Mouse (Mus musculus): ENCODE data around the gene Prkag1. TPM values are rescaled to one million over a fixed set of nuclear protein-coding genes. Genes with fewer than 3 reads are reported as not detected.

Prkag1 gene
- polyA plus RNA-seq, 1 experiment: 99.5 TPM

DNA sequence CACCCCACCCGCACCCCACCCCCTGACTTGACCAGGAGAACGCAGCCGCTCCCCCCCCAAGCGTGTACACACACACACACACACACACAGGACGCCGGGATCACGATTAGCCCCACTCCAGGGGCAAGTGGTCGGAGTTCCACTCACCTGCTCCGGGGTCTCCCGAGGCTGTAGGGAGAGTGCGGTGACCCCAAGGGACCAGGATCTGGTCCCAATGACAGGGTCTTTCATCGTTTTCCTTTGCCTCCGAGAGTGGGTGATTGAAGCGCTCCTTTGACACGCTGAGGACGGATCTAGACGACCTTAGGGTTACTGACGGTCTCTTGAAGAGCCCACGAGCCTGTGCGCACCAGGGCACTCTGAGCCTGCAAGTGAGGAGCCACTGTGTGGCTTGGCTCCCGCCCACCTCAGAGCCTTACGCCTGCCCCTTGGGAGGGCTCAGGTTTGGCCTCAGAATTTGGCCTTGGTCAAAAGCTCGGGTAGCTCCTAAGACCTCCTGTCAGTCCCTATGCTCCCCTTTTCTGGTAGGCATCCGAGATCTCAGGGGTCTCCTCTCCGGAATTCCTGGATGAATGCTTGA is 53.0 kb downstream of the Prkag1 start:
- H3K27ac ChIP-seq (replicated peaks; ENCODE audit: low read depth, low read length): no peak overlapping the region
- no peaks in the 10 kb centered on the region for H3K4me1 ChIP-seq (ENCODE audit: control insufficient read depth, insufficient read depth, insufficient read length, low read length)
- H3K4me3 ChIP-seq (ENCODE audit: insufficient read depth, low read depth, low read length): no peak overlapping the region

- Histone ChIP-seq H3K4me3 (ENCODE audit: insufficient read depth, low read depth, low read length) (peak within 1 kb of the TSS; percentile 18), H3K27ac (replicated peaks; ENCODE audit: low read depth, low read length) (no peak within 1 kb of the TSS), H3K4me1 (ENCODE audit: control insufficient read depth, insufficient read depth, insufficient read length, low read length) (no peaks in the 10 kb centered on the region)
These were observed 53.6 kb downstream of the Prkag1 start, which contains the start of gene Wnt10b for GRCm38 (mm10) chr15:98777762-98778161. Gene Wnt10b (minus strand): TSS chr15:98778150.

DNA sequence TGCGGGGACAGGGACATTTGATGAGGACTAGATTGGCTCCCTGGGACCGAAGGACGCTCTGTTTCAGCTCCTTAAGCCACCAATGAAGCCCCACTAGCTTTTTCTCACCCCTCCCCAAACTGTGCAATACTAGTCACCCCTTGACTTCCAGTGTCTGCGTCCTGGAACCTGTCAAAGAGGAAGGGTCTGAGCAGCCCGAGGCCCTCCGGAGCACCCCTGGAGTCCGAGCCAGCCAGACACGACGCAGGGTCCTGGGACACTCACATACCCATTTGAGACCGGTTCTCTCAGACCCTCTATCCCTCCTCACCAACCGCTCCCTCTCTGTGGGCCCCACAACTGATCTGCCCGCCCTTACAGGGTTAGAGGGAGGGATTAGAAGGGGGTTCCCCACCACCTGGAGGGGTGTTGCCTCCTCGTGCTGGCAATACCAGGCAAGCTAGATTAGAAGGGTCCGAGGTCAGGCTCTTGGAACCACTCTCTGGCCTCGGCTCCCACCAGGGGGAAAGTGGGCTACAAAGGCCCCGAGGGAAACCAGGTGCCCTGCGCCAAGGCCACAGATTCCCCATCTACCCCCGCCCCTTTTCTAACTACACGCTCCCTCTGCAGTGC is 54.2 kb downstream of the Prkag1 start:
- H3K4me1 ChIP-seq (ENCODE audit: control insufficient read depth, insufficient read depth, insufficient read length, low read length): no peaks in the 10 kb centered on the region
- no peak overlapping the region for H3K27ac ChIP-seq (replicated peaks; ENCODE audit: low read depth, low read length)
- H3K4me3 ChIP-seq (ENCODE audit: insufficient read depth, low read depth, low read length): peak overlapping the region; percentile 37

GRCm38 (mm10) chr15:98776280-98777004 is 54.9 kb downstream of the Prkag1 start:
- no peaks in the 10 kb centered on the region for H3K4me1 ChIP-seq (ENCODE audit: control insufficient read depth, insufficient read depth, insufficient read length, low read length)
- no peak overlapping the region for H3K27ac ChIP-seq (replicated peaks; ENCODE audit: low read depth, low read length)
- peak overlapping the region; percentile 37 for H3K4me3 ChIP-seq (ENCODE audit: insufficient read depth, low read depth, low read length)

- Histone ChIP-seq H3K27ac (replicated peaks; ENCODE audit: low read depth, low read length) (no peak overlapping the region), H3K4me3 (ENCODE audit: insufficient read depth, low read depth, low read length) (no peak overlapping the region)
These were observed 55.8 kb downstream of the Prkag1 start for GRCm38 (mm10) chr15:98775533-98775932.

GRCm38 (mm10) chr15:98774096-98774495 is 57.2 kb downstream of the Prkag1 start:
- Histone ChIP-seq H3K4me1 (ENCODE audit: control insufficient read depth, insufficient read depth, insufficient read length, low read length) (no peaks in the 10 kb centered on the region), H3K27ac (replicated peaks; ENCODE audit: low read depth, low read length) (no peak overlapping the region), H3K4me3 (ENCODE audit: insufficient read depth, low read depth, low read length) (no peak overlapping the region)

More at GRCm38 (mm10) chr15:98775533-98775932, 55.8 kb downstream of the Prkag1 start:
- no peaks in the 10 kb centered on the region for H3K4me1 ChIP-seq (ENCODE audit: control insufficient read depth, insufficient read depth, insufficient read length, low read length)

DNA sequence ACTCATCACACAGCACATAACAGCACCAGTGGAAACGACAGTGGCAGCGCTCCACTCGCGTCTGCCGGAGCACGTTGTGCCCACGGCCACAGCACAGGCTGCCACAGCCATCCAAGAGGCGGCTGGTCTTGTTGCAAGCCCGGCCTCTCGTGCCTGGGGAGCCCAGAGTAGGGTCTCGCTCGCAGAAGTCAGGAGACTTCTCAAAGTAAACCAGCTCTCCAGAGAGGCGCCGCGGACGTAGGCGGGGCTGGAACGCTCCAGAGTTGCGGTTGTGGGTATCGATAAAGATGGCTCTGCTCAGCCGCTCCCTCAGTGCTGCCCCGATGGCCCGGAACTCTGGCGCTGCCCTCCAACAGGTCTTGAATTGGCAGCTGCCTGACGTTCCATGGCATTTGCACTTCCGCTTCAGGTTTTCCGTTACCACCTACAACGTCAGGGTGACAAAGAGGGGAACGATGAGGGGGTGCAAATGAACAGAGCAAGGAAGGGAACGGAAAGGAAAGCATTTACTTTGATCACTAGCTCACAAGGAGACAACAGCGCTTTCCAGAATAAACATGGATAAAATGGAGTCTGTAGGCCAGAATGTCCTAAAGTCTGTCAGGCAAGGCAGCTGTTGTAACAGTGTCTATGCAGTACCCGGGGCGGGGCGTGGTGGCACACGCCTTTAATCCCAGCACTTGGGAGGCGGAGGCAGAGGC is 58.7 kb downstream of the Prkag1 start:
- H3K27ac ChIP-seq (replicated peaks; ENCODE audit: low read depth, low read length): no peak overlapping the region
- H3K4me3 ChIP-seq (ENCODE audit: insufficient read depth, low read depth, low read length): peak overlapping the region; percentile 48
- H3K4me1 ChIP-seq (ENCODE audit: control insufficient read depth, insufficient read depth, insufficient read length, low read length): no peaks in the 10 kb centered on the region

DNA sequence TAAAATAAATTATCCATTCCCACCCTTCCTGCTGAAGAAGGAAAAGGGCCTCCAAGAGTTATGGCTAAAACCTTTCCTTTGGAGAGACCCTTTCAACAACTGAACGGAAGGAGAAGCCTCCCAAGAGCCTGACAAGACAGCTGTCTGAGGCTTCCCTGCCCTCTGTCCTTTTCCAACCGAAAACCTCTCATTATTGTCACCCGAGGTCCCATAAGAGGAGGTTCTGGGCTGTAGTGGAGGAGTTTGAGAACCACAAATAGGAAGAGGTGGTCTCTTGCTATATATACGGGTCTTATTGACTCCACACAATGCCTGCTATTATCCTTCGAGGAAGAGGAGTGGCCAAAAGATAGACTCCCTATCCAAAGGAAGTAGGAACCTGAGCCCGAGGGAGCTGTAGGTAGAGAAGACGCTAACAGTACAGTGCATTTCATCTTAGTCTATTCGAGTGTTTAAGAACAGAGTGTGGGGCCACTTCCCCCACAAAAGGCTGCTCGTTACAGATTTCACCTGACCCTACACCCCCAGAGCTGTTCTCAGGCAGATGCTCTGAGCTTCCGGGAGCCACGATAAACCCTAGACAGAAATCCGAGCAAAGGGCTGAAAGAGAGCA is 59.4 kb downstream of the Prkag1 start:
- Histone ChIP-seq H3K27ac (replicated peaks; ENCODE audit: low read depth, low read length) (no peak overlapping the region), H3K4me3 (ENCODE audit: insufficient read depth, low read depth, low read length) (peak overlapping the region; percentile 48), H3K4me1 (ENCODE audit: control insufficient read depth, insufficient read depth, insufficient read length, low read length) (no peaks in the 10 kb centered on the region)

DNA sequence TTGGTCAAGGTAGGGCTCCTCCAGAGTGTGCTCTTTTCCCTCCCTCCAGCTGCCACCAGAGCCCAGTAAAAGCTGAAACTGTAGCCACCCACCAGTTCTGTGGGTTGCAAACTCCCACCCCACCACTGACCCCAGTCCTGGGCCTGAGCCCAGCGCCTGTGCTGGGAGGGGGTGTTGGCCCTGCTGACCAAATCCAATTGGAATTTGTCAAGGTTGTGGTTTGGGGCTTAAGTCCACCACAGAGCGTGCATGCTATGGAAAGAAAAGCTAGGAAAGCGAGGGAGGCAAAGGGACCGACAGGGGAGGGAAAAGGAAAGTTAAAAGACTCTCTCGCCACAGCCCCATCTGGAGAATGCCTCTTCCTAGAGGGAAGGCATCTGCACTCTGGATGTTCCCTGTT is 63.1 kb downstream of the Prkag1 start:
- no peak overlapping the region for H3K4me3 ChIP-seq (ENCODE audit: insufficient read depth, low read depth, low read length)
- H3K4me1 ChIP-seq (ENCODE audit: control insufficient read depth, insufficient read depth, insufficient read length, low read length): no peaks in the 10 kb centered on the region
- no peak overlapping the region for H3K27ac ChIP-seq (replicated peaks; ENCODE audit: low read depth, low read length)

DNA sequence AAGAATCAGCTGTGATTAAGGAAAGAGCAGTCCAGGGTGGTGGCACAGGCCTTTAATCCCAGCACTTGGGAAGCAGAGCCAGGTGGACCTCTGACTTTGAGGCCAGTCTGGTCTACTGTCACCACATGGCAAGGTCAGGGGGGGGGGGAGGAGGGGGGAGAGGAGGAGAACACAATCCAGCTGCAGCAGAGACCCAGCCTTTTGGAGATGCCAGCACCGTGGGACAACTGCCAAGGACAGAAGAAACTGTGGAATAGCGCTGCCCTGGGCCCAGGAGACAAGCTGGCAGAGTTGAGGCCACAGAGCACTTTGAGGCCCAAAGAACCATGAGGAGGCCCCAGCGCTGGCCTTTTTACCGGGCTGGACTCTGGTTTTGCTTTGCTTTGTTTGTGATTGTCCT is 65.4 kb downstream of the Prkag1 start:
- no peak overlapping the region for H3K4me3 ChIP-seq (ENCODE audit: insufficient read depth, low read depth, low read length)
- H3K4me1 ChIP-seq (ENCODE audit: control insufficient read depth, insufficient read depth, insufficient read length, low read length): 0 out of 2 replicates have a peak, but pooled peaks cover 2% of the 10 kb centered on the region
- H3K27ac ChIP-seq (replicated peaks; ENCODE audit: low read depth, low read length): no peak overlapping the region

Other genes with a start within 250 kb of the Prkag1 start
- 37.3 and 42.5 TPM in 2 replicates for gene Adcy6, start 221.4 kb downstream of the Prkag1 start, polyA plus RNA-seq (2012; ENCODE audit: insufficient read depth, insufficient read length, missing spikeins)
- 0.46 and 0.95 TPM in 2 replicates for gene Cacnb3, start 200.7 kb downstream of the Prkag1 start, polyA plus RNA-seq (2012; ENCODE audit: insufficient read depth, insufficient read length, missing spikeins)
- 28.1 and 50.7 TPM in 2 replicates for gene Ddx23, start 168.6 kb downstream of the Prkag1 start, polyA plus RNA-seq (2012; ENCODE audit: insufficient read depth, insufficient read length, missing spikeins)
- 1.7 and 1.8 TPM in 2 replicates for gene Rnd1, start 154.1 kb downstream of the Prkag1 start, polyA plus RNA-seq (2012; ENCODE audit: insufficient read depth, insufficient read length, missing spikeins)
- not detected in 2 replicates for gene Ccdc65, start 123.3 kb downstream of the Prkag1 start, polyA plus RNA-seq (2012; ENCODE audit: insufficient read depth, insufficient read length, missing spikeins)
- 1.9 TPM in 1 of 2 replicates, not detected in the other for gene Fkbp11, start 103.3 kb downstream of the Prkag1 start, polyA plus RNA-seq (2012; ENCODE audit: insufficient read depth, insufficient read length, missing spikeins)
- 25.8 and 32.2 TPM in 2 replicates for gene Arf3, start 68.3 kb downstream of the Prkag1 start, polyA plus RNA-seq (2012; ENCODE audit: insufficient read depth, insufficient read length, missing spikeins)
- 0.83 and 0.95 TPM in 2 replicates for gene Wnt10b, start 53.4 kb downstream of the Prkag1 start, polyA plus RNA-seq (2012; ENCODE audit: insufficient read depth, insufficient read length, missing spikeins)
- not detected in 2 replicates for gene Wnt1, start 41.7 kb downstream of the Prkag1 start, polyA plus RNA-seq (2012; ENCODE audit: insufficient read depth, insufficient read length, missing spikeins)
- not detected in 2 replicates for gene Ddn, start 22.0 kb downstream of the Prkag1 start, polyA plus RNA-seq (2012; ENCODE audit: insufficient read depth, insufficient read length, missing spikeins)
- gene Kmt2d, start 39.7 kb upstream of the Prkag1 start, polyA plus RNA-seq (2012; ENCODE audit: insufficient read depth, insufficient read length, missing spikeins): 11.1 and 15.1 TPM in 2 replicates
- not detected in 2 replicates for gene Rhebl1, start 63.0 kb upstream of the Prkag1 start, polyA plus RNA-seq (2012; ENCODE audit: insufficient read depth, insufficient read length, missing spikeins)
- gene Dhh, start 67.0 kb upstream of the Prkag1 start, polyA plus RNA-seq (2012; ENCODE audit: insufficient read depth, insufficient read length, missing spikeins): 0.40 and 0.46 TPM in 2 replicates
- gene Lmbr1l, start 86.7 kb upstream of the Prkag1 start, polyA plus RNA-seq (2012; ENCODE audit: insufficient read depth, insufficient read length, missing spikeins): 6.0 and 6.3 TPM in 2 replicates
- 520 and 550 TPM in 2 replicates for gene Tuba1b, start 103.0 kb upstream of the Prkag1 start, polyA plus RNA-seq (2012; ENCODE audit: insufficient read depth, insufficient read length, missing spikeins)
- not detected in 2 replicates for gene Gm49450, start 122.0 kb upstream of the Prkag1 start, polyA plus RNA-seq (2012; ENCODE audit: insufficient read depth, insufficient read length, missing spikeins)
- 125 and 132 TPM in 2 replicates for gene Tuba1a, start 122.2 kb upstream of the Prkag1 start, polyA plus RNA-seq (2012; ENCODE audit: insufficient read depth, insufficient read length, missing spikeins)
- gene Tuba1c, start 198.4 kb upstream of the Prkag1 start, polyA plus RNA-seq (2012; ENCODE audit: insufficient read depth, insufficient read length, missing spikeins): 10.3 and 28.1 TPM in 2 replicates
- not detected in 2 replicates for gene Prph, start 223.7 kb upstream of the Prkag1 start, polyA plus RNA-seq (2012; ENCODE audit: insufficient read depth, insufficient read length, missing spikeins)
- gene Troap, start 243.1 kb upstream of the Prkag1 start, polyA plus RNA-seq (2012; ENCODE audit: insufficient read depth, insufficient read length, missing spikeins): not detected in 2 replicates